Mouse (Mus musculus): Measurements from ENCODE around the gene Wdr24.
A peak's percentile ranks its signal among the peaks of the same experiment; 100 is the strongest.

The Wdr24 gene

GRCm38 (mm10) chr17:25823452-25823851, at the start of gene Wdr24:
TSS of gene Wdr24 (plus strand) at chr17:25823627.
- DNase-seq (ENCODE audit: low spot score in 2 of 2) = peak; percentile 75 to 84

GRCm38 (mm10) chr17:25775318-25776062, 47.9 kb upstream of the Wdr24 start:
- no peak for DNase-seq (ENCODE audit: low spot score in 2 of 2)

- no peak for DNase-seq (ENCODE audit: low spot score in 2 of 2)
These were observed 45.5 kb upstream of the Wdr24 start for GRCm38 (mm10) chr17:25777948-25778347.

- no peak for DNase-seq (ENCODE audit: low spot score in 2 of 2)
These were observed 42.1 kb upstream of the Wdr24 start for GRCm38 (mm10) chr17:25781339-25781738.

GRCm38 (mm10) chr17:25783086-25783485, 40.3 kb upstream of the Wdr24 start:
- no peak for DNase-seq (ENCODE audit: low spot score in 2 of 2)

GRCm38 (mm10) chr17:25783861-25784574, 39.4 kb upstream of the Wdr24 start:
- DNase-seq (ENCODE audit: low spot score in 2 of 2) = no peak

GRCm38 (mm10) chr17:25785281-25785745, 38.1 kb upstream of the Wdr24 start, which contains the start of gene Haghl:
TSS of gene Haghl (minus strand) at chr17:25785673.
- DNase-seq (ENCODE audit: low spot score in 2 of 2) = peak; percentile 91 to 94

GRCm38 (mm10) chr17:25786280-25786679, 37.1 kb upstream of the Wdr24 start, which contains the start of gene Ccdc78:
TSS of gene Ccdc78 (plus strand) at chr17:25786580.
- no peak for DNase-seq (ENCODE audit: low spot score in 2 of 2)

DNA sequence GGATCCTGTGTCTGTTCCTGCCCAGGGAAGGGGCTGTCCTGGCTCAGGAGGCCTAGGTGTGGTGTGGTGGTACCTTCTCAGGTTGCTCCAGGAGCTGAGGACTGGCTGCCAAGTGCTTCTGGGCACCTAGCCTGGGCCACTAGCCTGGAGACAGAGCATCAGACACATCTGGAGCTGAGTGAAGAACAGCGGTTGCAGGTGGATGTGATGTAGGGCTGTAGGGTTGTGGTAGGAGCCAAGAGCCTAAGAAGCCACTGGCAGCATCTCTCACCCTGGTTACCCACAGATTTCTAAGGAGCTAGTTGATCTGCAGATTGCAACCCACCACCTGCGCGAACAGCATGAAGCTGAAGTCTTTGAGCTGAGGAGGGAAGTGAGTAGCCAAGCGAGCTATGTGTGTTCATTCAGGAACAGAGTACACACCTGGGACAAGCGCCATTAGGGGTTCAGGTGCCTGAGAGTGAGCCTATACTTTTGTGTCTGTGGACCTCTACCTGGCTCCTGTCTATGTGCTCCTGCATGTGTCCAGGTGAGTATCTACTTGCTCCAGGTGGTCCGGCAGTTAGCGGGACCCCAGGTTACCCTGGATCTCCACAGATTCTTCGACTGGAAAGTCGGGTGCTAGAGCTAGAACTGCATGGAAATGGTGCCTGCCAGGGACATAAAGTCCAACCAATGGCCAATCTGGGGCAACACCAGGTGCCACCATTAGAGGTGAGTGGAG, 36.5 kb upstream of the Wdr24 start:
- no peak for DNase-seq (ENCODE audit: low spot score in 2 of 2)

GRCm38 (mm10) chr17:25791320-25791842, 32.0 kb upstream of the Wdr24 start:
- no peak for DNase-seq (ENCODE audit: low spot score in 2 of 2)

GRCm38 (mm10) chr17:25791843-25792527, 31.4 kb upstream of the Wdr24 start:
- peak; percentile 84 to 85 for DNase-seq (ENCODE audit: low spot score in 2 of 2)

DNA sequence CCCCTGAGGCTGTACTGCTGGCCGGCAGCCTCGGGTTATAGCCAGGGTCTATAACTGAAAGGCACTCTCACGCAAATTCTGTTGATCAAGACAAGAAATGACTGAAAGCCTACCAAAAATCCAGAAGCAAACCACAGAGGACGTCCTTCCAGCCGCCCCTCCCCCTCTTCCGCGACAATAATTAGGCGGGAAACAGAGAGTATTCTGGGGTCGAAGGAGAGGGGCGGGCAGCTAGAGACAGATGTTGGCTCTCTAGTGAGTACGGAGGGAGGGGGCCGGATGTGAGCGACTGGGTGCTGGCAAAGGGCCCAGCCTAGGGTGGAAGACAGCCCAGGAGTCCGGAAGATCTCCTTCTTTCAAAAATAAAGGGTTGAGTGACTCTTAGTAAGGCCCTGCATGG, 30.8 kb upstream of the Wdr24 start, which contains the start of gene Fam173a:
Gene Fam173a, minus strand, starts transcription at position 287 of the 400 bp plus-strand sequence.
- DNase-seq (ENCODE audit: low spot score in 2 of 2) = peak; percentile 77 to 78

GRCm38 (mm10) chr17:25794197-25794596, 29.2 kb upstream of the Wdr24 start:
- DNase-seq (ENCODE audit: low spot score in 2 of 2) = no peak

- DNase-seq (ENCODE audit: low spot score in 2 of 2) = no peak
These were observed 28.4 kb upstream of the Wdr24 start for GRCm38 (mm10) chr17:25794998-25795397.

DNA sequence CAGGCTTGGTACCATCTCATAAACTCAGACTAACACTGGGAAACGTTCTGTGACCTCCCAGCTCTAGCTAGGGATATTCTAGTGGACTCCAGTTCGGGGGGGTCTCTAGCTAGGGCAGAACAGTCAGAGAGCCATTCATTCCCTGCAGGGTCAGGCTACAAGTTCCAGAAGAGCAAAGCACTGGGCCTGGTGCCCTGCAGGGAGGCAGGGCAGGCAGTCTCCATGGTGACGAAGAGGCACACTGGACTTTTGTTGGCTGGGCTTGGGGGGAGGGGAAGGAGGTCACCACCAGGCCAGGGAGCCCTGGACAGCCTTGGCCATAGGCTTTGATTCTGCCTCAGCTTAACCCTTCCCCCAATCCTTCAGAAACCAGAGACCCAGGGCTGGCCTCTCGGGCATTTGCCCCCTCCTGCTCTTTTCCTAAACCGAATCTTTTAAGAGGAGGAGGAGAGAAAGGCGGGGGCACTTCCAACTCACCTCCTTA, 27.8 kb upstream of the Wdr24 start, which contains the start of gene AC134908.4:
Gene AC134908.4, minus strand, starts transcription at position 51 of the 484 bp plus-strand sequence.
- no peak for DNase-seq (ENCODE audit: low spot score in 2 of 2)

GRCm38 (mm10) chr17:25796211-25796771, 27.1 kb upstream of the Wdr24 start:
- no peak for DNase-seq (ENCODE audit: low spot score in 2 of 2)

- DNase-seq (ENCODE audit: low spot score in 2 of 2) = peak; percentile 84 to 85
These were observed 26.5 kb upstream of the Wdr24 start, which contains the start of gene Metrn for GRCm38 (mm10) chr17:25796951-25797369. TSS of gene Metrn (minus strand) at chr17:25797136.

- peak; percentile 68 to 71 for DNase-seq (ENCODE audit: low spot score in 2 of 2)
These were observed 22.4 kb upstream of the Wdr24 start for GRCm38 (mm10) chr17:25801029-25801428.

DNA sequence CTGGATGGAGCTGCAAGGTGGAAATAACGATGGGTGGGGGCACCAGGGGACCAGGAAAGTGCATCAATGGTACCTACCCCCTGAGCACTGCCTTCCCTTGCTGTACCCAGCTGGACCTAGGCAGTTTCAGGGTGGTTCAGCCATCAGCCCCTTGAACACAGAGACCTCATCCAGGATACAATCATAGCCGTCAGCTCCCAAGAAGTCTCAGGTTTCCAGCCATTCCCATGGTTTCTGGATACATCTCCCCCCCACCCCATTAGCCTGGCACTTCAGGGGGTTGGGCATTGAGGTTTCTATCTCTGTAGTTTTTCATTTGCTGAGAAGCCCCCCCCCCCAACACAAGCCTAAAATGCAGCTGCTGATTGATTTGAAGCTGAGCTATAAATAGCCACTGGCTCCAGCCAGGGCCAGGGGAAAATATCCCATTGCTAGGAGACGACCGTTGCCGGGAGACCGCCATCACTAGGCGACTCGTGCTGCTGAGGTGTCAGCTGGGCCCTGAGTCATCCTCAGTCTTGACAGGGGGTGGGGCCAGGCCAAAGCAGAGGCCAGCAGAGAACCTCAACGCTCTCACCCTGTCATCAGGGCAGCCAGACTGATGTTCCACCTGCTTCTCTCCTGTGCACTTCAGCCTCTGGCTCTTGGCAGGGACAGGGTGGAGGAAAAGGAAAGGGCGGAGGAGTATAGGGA, 20.5 kb upstream of the Wdr24 start:
- DNase-seq (ENCODE audit: low spot score in 2 of 2) = no peak

DNA sequence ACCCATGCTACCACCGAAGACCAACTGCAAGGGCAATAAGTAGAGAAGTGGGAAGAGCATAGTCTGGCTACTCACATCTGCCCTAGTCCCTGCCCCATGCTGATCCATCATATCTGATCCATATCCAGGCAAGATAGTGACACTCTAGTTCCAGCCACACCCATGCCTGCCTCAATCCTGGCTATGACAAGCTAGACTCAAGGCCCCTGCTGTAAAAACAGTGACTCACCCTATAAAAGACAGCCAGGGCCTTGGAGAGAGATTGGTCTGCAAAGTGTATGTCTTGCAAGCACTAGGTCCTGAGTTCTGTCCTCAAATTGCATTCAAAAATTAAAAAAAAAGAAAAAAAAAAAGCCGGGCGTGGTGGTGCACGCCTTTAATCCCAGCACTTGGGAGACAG, 16.9 kb upstream of the Wdr24 start:
- no peak for DNase-seq (ENCODE audit: low spot score in 2 of 2)
